Mouse (Mus musculus) neutrophil, adult 5-6 weeks (primary cell): ENCODE results near the gene Copa. TPM values are rescaled to one million over a fixed set of nuclear protein-coding genes. Genes with fewer than 3 reads are reported as not detected.

Experiments used
- total RNA-seq: library from RNA; stranded (forward); fragments of 200-1000 nt; gene quantifications from 2 replicates; pipeline ENCODE4 v1.2.3, GENCODE M21; 2017

The Copa gene
- total RNA-seq, 1 experiment from 2014 or later = 152 TPM

Other genes with a start within 250 kb of the Copa start
- 346 and 366 TPM in 2 replicates for gene Cd84, start 242.8 kb upstream of the Copa start, total RNA-seq
- gene Gm10521, start 186.9 kb upstream of the Copa start, total RNA-seq = 46.8 and 52.7 TPM in 2 replicates
- 97.7 and 98.0 TPM in 2 replicates for gene Slamf6, start 165.0 kb upstream of the Copa start, total RNA-seq
- 2.0 and 2.3 TPM in 2 replicates for gene Vangl2, start 54.1 kb upstream of the Copa start, total RNA-seq
- not detected in 2 replicates for gene Nhlh1, start 25.0 kb upstream of the Copa start, total RNA-seq
- gene Ncstn, start 266 bp downstream of the Copa start, total RNA-seq = 59.1 and 61.8 TPM in 2 replicates
- gene Pex19, start 44.2 kb downstream of the Copa start, total RNA-seq = 41.4 and 52.2 TPM in 2 replicates
- gene Dcaf8, start 65.6 kb downstream of the Copa start, total RNA-seq = 185 and 197 TPM in 2 replicates
- gene Pea15a, start 124.3 kb downstream of the Copa start, total RNA-seq = 6.6 and 8.5 TPM in 2 replicates
- gene Casq1, start 137.3 kb downstream of the Copa start, total RNA-seq = not detected in 2 replicates
- gene Atp1a4, start 175.9 kb downstream of the Copa start, total RNA-seq = not detected in 2 replicates
- gene Igsf8, start 179.1 kb downstream of the Copa start, total RNA-seq = 9.0 and 10.1 TPM in 2 replicates
- gene Atp1a2, start 215.5 kb downstream of the Copa start, total RNA-seq = not detected in 2 replicates
- gene Kcnj9, start 246.8 kb downstream of the Copa start, total RNA-seq = not detected in 2 replicates